Mouse (Mus musculus): ENCODE results near the gene Rhoc.
"Not testable (repeated sequence)": the region's sequence is repeated elsewhere in the genome, so short reads cannot be mapped to it uniquely, and the experiment has no call there.

Rhoc gene

DNA sequence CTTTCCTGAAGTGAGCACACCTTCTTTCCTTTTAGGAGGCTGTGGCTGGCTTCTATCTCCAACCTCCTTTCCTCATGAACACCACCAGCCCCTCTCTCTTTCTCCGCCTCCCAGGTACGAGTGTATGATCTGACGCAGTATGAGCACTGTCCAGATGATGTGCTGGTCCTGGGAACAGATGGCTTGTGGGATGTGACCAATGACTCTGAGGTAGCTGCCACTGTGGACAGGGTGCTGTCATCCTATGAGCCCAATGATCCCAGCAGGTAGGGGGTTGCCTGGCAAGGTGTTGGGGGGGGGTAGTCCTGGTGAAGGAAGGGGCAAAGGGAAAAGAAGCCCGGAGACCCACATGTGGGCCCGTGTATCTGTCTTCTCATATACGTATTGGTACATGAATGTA is 2.9 kb upstream of the Rhoc start:
- DNase-seq (ENCODE audit: low read depth, low spot score), result no peak

- DNase-seq (ENCODE audit: low read depth, low spot score), result no peak
These were observed 561 bp downstream of the Rhoc start for GRCm38 (mm10) chr3:104788561-104789311.

DNA sequence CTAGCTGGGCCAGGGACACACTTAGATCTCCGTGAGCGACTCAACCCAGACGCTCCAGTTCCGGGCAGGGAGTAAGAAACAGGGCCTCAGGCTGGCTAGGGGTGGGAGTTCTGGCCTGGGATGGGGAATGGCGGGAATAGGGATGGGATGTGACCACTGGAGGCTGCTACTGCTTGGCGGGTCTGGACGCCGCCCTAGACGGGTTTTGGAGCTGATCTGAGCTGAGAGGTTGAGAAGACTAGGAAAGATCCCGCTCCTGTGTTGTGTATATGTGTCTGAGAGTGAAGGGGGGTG is 1.1 kb downstream of the Rhoc start:
- DNase-seq (ENCODE audit: low read depth, low spot score), result no peak

DNA sequence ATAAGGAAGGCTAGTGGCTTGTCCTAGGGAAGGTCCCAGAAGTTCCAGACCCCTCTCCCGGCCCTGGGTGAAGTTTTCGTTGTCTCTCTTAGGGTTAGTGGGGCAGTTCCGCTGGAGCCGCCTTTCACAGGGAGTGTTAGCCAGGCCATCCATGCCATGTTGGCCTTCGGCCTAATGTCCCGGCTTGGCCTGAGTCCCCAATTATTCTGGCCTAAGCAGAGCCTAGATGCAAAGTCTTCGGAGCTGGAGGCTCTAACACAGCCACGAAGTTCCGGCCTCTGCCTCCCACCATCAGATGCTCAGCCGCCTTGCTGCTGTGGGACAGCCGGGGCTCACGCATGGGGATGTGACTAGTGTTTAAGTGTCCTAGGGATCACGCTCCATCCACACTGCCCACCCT is 1.6 kb downstream of the Rhoc start:
- no peak for DNase-seq (ENCODE audit: low read depth, low spot score)

DNA sequence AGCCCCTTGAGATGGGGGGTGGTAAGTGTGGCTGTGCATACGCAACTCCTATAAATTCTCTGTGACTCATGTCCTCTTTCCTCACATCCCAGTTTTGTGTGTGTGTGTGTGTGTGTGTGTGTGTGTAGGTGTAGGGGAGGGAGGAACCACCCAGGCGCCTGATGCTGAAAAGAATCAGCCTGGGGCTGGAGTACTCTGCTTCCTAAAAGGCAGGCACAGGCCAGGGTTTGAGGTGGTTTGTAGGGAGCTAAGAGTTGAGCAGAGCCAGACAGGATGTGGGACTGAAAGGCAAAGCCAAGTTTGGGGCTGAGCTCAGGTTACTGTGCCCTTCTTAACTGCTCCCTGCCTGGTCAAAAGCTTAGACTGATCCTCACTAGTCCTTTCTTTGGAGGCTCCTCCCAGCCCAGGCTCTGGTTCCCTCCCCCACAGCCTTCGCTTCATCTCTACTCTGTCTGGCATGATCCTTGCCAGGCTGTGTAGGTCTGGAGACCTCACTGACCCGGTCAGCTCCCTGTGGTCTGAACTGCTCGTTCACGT is 2.3 kb downstream of the Rhoc start:
- DNase-seq (ENCODE audit: low read depth, low spot score), result no peak

GRCm38 (mm10) chr3:104791017-104791416 is 2.8 kb downstream of the Rhoc start:
- DNase-seq (ENCODE audit: low read depth, low spot score), result no peak

GRCm38 (mm10) chr3:104791671-104792070 is 3.5 kb downstream of the Rhoc start:
- DNase-seq (ENCODE audit: low read depth, low spot score), result no peak

GRCm38 (mm10) chr3:104792360-104793270 is 4.4 kb downstream of the Rhoc start:
- no peak for DNase-seq (ENCODE audit: low read depth, low spot score)

DNA sequence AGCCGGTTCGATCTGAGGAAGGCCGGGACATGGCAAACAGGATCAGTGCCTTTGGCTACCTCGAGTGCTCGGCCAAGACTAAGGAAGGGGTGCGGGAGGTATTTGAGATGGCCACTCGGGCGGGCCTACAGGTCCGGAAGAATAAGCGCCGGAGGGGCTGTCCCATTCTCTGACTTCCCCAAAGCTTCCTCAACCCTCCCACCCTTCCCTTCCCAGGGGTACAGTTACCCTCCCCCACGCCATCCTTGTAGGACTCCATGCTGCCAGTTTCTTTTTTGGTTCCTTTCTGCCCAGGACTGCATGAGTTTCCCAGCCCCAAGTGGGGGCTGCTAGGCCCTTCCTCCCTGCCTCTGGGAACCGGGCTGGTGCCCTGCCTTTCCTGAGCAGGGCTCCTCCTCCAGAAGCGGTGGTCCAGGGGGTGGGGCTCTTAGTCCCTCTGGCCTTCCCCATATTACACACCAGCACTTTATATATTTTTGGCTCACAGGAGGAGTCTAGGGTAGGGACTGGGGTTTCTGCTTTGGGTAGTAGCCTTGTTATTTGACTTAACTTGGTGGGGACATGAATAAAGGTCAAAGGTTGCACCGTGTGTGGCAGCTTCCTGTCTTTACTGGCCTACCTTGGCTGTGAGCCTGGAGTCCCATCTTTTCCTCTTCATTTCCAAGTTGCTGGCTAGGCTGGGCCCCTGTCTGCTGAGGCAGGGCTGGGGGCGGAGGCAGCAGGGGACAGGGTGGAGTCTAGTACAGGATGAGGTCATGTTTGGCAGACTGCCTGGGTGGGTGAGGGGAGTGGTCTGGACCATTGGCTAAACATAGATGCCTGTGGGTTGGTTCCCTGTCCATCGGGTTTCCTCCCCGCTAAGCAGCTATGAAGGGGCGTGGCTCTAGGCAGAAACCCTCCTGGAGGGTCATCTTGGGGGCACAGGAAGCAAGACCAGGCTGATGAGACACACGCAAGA is 6.0 kb downstream of the Rhoc start:
- DNase-seq (ENCODE audit: low read depth, low spot score), result no peak

DNA sequence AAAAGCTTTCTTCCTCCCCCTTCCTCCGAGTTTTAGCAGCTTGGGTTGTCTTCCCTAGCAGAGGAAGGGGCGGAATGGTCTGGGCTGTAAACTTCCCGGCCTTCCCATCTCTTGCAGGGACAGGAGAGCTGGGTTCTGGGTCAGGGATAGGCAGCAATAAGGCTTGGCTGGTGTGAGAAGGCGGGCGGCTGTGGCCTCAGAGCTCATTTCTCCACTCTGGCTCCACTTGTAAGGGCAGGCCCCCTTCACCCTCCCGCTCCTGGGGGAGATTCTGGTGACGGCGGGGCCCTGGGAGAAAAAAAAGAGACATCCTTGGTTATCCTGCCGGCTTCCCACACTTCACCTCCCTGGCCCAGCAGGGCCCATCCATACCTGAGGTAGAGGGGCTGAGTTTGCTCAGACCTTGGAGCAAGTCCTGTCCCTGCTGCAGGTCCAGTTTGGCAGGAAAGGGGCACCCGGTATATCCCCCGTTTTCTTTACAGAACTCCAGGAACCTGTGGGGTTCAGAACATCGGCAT is 6.8 kb downstream of the Rhoc start:
- no peak for DNase-seq (ENCODE audit: low read depth, low spot score)

DNA sequence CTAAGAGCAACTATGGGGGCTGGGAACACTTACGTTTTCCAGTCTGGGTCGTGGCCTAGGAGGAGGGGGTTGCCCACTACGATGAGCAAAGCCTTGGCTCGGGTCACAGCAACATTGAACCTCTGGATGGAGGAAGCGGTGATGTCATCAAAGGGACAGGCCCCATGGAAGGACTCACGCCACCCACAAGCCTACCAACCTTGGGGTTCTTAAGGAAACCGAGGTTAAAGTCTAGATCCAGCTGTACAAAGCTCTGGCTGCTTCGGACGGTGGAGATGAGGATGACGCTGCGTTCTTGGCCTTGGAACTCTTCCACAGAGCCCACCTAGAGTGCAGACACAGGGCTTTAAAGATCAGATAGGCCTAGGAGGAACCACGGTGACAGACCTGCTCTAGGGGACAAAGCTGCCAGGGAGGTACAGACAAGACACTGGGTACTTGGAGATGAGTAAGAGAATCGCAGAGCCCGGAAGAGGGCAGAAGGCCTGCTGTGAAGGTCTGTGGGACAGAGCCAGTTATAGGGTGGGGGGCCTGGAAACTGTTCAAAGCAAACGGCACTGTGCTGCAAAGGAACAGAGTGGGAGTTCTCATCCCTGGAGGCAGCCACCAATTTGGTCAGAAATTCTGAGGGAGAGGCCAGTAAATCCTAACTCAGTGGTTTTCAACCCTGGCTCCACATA is 7.6 kb downstream of the Rhoc start:
- no peak for DNase-seq (ENCODE audit: low read depth, low spot score)

DNA sequence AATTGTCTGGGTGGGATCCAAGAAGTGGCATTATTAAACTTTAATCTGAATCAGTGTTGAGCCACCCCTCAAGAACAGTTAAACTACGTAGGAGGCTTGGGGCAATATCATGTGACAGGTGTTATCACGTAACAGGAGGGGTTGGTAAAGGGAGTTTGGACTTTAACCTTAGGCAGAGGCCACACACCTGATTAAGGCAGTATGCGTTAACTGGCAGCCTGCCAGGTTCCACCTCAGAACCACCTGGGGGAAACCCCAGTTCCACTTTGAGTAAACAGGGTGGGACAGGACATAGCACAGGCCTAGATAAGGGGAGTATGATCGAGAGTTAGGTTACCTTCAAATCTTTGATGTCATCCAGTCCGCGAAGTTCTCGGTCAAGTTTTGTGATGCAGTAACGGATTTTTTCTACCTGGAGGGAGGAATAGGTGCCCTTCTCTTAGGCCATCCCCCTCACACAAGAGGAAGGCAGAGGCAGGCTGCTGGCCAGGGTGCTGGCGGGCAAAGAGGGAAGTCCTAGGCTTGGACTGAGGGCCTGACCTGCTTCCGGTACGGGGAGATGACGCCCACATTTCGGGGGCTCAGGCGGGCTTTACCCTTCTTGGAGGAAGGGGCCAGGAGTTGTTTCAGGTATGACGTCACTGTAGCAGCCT is 8.4 kb downstream of the Rhoc start:
- peak; percentile 44 for DNase-seq (ENCODE audit: low read depth, low spot score)

GRCm38 (mm10) chr3:104800681-104801080 is 12.5 kb downstream of the Rhoc start:
- DNase-seq (ENCODE audit: low read depth, low spot score), result no peak

- no peak for DNase-seq (ENCODE audit: low read depth, low spot score)
These were observed 13.3 kb downstream of the Rhoc start for GRCm38 (mm10) chr3:104801481-104801880.

- no peak for DNase-seq (ENCODE audit: low read depth, low spot score)
These were observed 16.1 kb downstream of the Rhoc start for GRCm38 (mm10) chr3:104804312-104804711.

GRCm38 (mm10) chr3:104805539-104805938 is 17.4 kb downstream of the Rhoc start:
- DNase-seq (ENCODE audit: low read depth, low spot score), result no peak

DNA sequence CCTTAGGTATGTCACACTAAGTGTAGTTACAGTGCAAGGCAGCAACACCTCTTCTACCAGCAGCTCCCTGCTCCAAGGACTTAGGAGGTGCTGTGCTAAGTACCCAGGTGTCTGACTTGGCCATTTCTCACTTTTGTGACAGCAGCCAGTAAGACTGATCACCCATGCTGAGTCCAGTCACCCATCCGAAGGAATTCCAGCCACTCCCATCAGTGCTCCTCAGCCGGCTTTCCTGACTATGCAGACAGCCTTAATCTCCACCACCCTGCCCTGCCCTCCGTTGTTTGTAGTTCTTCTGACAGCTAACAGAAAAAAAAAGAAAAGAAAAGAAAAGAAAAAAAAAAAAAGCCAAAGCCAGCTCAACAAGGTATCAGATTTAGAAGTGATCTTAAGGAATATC is 23.6 kb downstream of the Rhoc start:
- DNase-seq (ENCODE audit: low read depth, low spot score), result no peak

- DNase-seq (ENCODE audit: low read depth, low spot score), result peak; percentile 77
These were observed 24.1 kb downstream of the Rhoc start for GRCm38 (mm10) chr3:104812254-104812653.

GRCm38 (mm10) chr3:104813227-104813626 is 25.1 kb downstream of the Rhoc start:
- DNase-seq (ENCODE audit: low read depth, low spot score), result not testable (repeated sequence)

DNA sequence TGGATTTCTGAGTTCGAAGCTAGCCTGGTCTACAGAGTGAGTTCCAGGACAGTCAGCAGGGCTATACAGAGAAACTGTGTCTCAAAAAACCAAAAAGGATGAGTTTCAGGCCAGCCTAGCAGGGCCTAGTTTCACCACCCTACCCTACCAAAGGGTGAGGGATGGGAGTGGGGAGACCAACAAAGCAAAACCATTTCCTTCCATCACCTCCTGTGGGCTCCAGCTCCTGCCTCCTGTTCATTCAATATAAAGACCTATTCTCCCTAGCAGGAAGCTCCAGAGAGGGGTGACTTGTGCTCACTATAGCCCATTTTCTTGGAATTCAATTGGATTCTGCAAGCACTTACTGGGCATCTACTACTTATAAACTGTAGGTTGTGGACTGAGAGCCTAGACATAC is 26.6 kb downstream of the Rhoc start:
- no peak for DNase-seq (ENCODE audit: low read depth, low spot score)
